Mouse (Mus musculus) kidney, adult 2 months (tissue): ENCODE measurements at regions not wholly inside any gene's neighbourhood (a gene's known extent, or its start where the extent isn't known, plus 50 kb on each side); places are given as distances from the start of the nearest gene placed in this dataset.

Source experiments
- DNase-seq: peaks from one replicate; pipeline ENCODE4 v3.0.0; 2021
- H3K27ac ChIP-seq: fragments of 200-500 bp; 2 replicates; pipeline ENCODE4 v1.5.1; 2012; ENCODE audit warnings: low read depth, low read length, control low read depth, inconsistent platforms; ENCODE audit not compliant: insufficient read depth
- H3K27me3 ChIP-seq: fragments of 200-500 bp; replicated peaks from 2 replicates; pipeline ENCODE4 v1.6.1; 2012; ENCODE audit warnings: mild to moderate bottlenecking, moderate library complexity, low read length, inconsistent platforms; ENCODE audit not compliant: control insufficient read depth, insufficient read depth
- H3K36me3 ChIP-seq: fragments of 200-500 bp; 2 replicates; pipeline ENCODE4 v1.6.1; 2012; ENCODE audit warnings: mild to moderate bottlenecking, moderate library complexity, low read length, inconsistent platforms; ENCODE audit not compliant: control insufficient read depth, insufficient read depth
- H3K4me1 ChIP-seq: fragments of 200-500 bp; 2 replicates; pipeline ENCODE4 v1.6.1; 2011; ENCODE audit warnings: low read length; ENCODE audit not compliant: control insufficient read depth, insufficient read depth
- H3K4me3 ChIP-seq: fragments of 200-500 bp; 2 replicates; pipeline ENCODE4 v1.5.1; 2011; ENCODE audit warnings: mild to moderate bottlenecking, low read depth, low read length, control low read depth; ENCODE audit not compliant: insufficient read depth
- CTCF ChIP-seq: fragments of 200-500 bp; conservative IDR thresholded peaks from 2 replicates; pipeline ENCODE4 v1.5.1; 2011; ENCODE audit warnings: low read depth, mild to moderate bottlenecking, control low read depth, low read length, moderate library complexity, mixed read lengths; ENCODE audit not compliant: insufficient read depth, insufficient read length
- POLR2A ChIP-seq: fragments of 200-500 bp; IDR thresholded peaks from one replicate; pipeline ENCODE4 v1.6.1; 2011; ENCODE audit warnings: low read depth, low read length, control low read depth
- WGBS: fragments of 180-500 bp; shearing (Covaris S2); methylation state at CpG from one replicate; pipeline ENCODE4 v1.1.7; 2018; 5-methylcytosine and 5-hydroxymethylcytosine counted together

GRCm38 (mm10) chr11:45058658-45059057 lies 441.5 kb downstream of the Ebf1 start:
- Histone ChIP-seq H3K36me3 (no peaks in the 10 kb centered on the region), H3K4me3 (no peak overlapping the region), H3K4me1 (no peaks in the 10 kb centered on the region), H3K27ac (no peak overlapping the region), H3K27me3 (no peaks in the 10 kb centered on the region)
- no peak for DNase-seq
- TF ChIP-seq CTCF = no peak
- no peak for TF ChIP-seq POLR2A
- WGBS = 76% methylated on average over 1 of the region's 1 CpGs

GRCm38 (mm10) chr11:45066592-45066991 lies 449.5 kb downstream of the Ebf1 start:
- Histone ChIP-seq H3K27ac (no peak overlapping the region), H3K27me3 (no peaks in the 10 kb centered on the region), H3K4me1 (no peaks in the 10 kb centered on the region), H3K36me3 (no peaks in the 10 kb centered on the region), H3K4me3 (no peak overlapping the region)
- WGBS = 80% methylated on average over 3 of the region's 3 CpGs
- no peak for DNase-seq
- TF ChIP-seq CTCF (no peak), POLR2A (no peak)

- DNase-seq = no peak
- no peaks in the 10 kb centered on the region for H3K27me3 ChIP-seq
- WGBS = 78% methylated on average over 1 of the region's 1 CpGs
Measured at GRCm38 (mm10) chr11:45070280-45070679, 453.2 kb downstream of the Ebf1 start.

GRCm38 (mm10) chr11:45071195-45071594 lies 454.1 kb downstream of the Ebf1 start:
- Histone ChIP-seq H3K27ac (no peak overlapping the region), H3K4me3 (no peak overlapping the region), H3K36me3 (no peaks in the 10 kb centered on the region), H3K4me1 (no peaks in the 10 kb centered on the region), H3K27me3 (no peaks in the 10 kb centered on the region)
- DNase-seq = no peak
- WGBS = 94% methylated on average over 2 of the region's 2 CpGs
- TF ChIP-seq CTCF (no peak), POLR2A (no peak)

More at GRCm38 (mm10) chr11:45070280-45070679, 453.2 kb downstream of the Ebf1 start:
- H3K27ac ChIP-seq = no peak overlapping the region
- H3K4me3 ChIP-seq = no peak overlapping the region
- no peaks in the 10 kb centered on the region for H3K4me1 ChIP-seq
- TF ChIP-seq POLR2A = no peak
- TF ChIP-seq CTCF = no peak
- H3K36me3 ChIP-seq = no peaks in the 10 kb centered on the region

- TF ChIP-seq POLR2A (no peak), CTCF (no peak)
- Histone ChIP-seq H3K4me3 (no peak overlapping the region), H3K27ac (no peak overlapping the region), H3K27me3 (no peaks in the 10 kb centered on the region), H3K36me3 (no peaks in the 10 kb centered on the region), H3K4me1 (peaks cover 7% of the 10 kb centered on the region; the same call in 1 of the 2 replicates)
- WGBS = 55% methylated on average over 4 of the region's 4 CpGs
- DNase-seq = no peak
Measured at GRCm38 (mm10) chr11:45084506-45085037, 467.5 kb downstream of the Ebf1 start.

- Histone ChIP-seq H3K4me3 (no peak overlapping the region), H3K4me1 (peaks cover 9% of the 10 kb centered on the region; the same call in 1 of the 2 replicates), H3K27ac (no peak overlapping the region), H3K27me3 (no peaks in the 10 kb centered on the region), H3K36me3 (no peaks in the 10 kb centered on the region)
- DNase-seq = no peak
- no peak for TF ChIP-seq POLR2A
- TF ChIP-seq CTCF = no peak
Measured at GRCm38 (mm10) chr11:45085145-45085544, 468.0 kb downstream of the Ebf1 start.

- peak; percentile 64 for DNase-seq
Measured at GRCm38 (mm10) chr11:45087186-45087915, 470.2 kb downstream of the Ebf1 start.

More at GRCm38 (mm10) chr11:45087186-45087915, 470.2 kb downstream of the Ebf1 start:
- H3K4me3 ChIP-seq = no peak overlapping the region
- H3K4me1 ChIP-seq = peaks cover 9% of the 10 kb centered on the region; the same call in 1 of the 2 replicates
- peak overlapping the region; percentile 56 for H3K27ac ChIP-seq
- no peaks in the 10 kb centered on the region for H3K27me3 ChIP-seq
- 63% methylated on average over 5 of the region's 5 CpGs for WGBS
- no peaks in the 10 kb centered on the region for H3K36me3 ChIP-seq
- no peak for TF ChIP-seq CTCF
- TF ChIP-seq POLR2A = no peak
